Mouse (Mus musculus): ENCODE results near the gene Nek1.

- TF ChIP-seq CTCF (IDR thresholded peaks at IDR 0.05; ENCODE audit: borderline replicate concordance, control insufficient read depth, extremely low read depth, insufficient read depth, low read length, poor library complexity) (no peak), POLR2A (IDR thresholded peaks at IDR 0.05; ENCODE audit: control insufficient read depth, extremely low read depth, insufficient read depth, low read length, poor library complexity) (no peak)
Observed at GRCm38 (mm10) chr8:60963931-60964330, 29.1 kb upstream of the Nek1 start.
